Mouse (Mus musculus): ENCODE results near the gene Ccz1.

GRCm38 (mm10) chr5:144049881-144050280 is 35.2 kb upstream of the Ccz1 start:
- TF ChIP-seq CTCF (IDR thresholded peaks at IDR 0.05; ENCODE audit: low read depth, low read length): no peak
- TF ChIP-seq POLR2A (IDR thresholded peaks at IDR 0.05; ENCODE audit: borderline replicate concordance, low read depth, low read length): no peak
